Mouse (Mus musculus): Measurements from ENCODE around the gene Syce1l.

Gene Syce1l

DNA sequence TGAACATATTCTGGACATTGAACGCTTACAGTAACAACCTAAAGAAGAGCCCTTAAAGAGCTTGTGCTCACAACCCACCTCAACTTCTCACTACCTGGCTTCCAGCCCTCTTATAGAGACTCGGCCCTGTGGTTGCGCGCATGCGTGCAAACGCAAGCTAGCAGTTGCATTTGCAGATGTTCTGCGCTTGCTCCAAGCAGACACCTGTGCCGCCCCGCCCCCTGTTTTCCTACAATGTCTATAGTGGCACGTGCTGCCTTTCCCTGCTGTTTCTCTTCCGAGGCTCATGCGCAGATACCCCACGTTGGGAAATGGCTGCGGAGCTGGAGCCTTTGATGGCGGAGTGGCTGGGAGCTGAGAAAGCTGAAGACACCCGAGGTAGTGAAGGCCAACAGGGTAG lies at the start of gene Syce1l:
TSS of gene Syce1l (plus strand) at position 288 of the 400 bp plus-strand sequence.
- DNase-seq = no peak

DNA sequence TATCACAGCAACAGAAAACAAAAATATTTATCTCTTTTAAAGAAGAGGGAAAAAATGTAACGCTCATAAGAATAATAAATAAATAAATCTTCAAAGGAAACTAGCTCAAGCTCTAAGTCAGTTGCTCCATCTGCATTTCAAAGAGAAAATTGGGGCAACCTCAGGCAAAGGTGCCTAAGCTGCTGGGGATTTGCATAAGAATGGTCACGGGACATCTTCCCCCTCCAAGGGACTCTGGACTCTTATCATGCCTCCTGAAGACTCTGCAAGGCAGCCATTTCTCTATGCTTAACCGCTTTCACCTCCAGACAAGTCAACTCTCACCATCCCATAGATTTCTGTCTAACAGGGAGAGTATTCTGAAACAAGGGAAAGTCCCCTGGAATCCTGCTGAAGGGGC lies 44.6 kb upstream of the Syce1l start:
- DNase-seq = no peak

DNA sequence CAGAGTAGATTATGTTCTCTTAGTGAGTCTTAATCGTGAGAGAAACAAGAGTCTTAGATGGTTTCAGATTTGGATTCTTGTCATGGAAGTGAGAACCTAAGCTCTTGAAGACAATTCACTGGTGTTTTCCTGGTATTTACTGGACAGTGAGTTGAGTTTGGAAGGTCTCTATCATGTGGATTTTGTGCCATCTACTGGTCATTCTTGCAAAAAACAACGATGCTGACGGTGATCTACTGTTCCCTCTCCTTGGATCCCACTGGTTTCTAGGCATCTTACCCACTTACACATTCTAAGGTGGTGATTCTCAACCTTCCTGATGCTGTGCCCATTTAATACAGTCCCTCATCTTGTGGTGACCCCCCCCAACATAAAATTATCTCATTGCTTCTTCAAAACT lies 10.4 kb upstream of the Syce1l start:
- no peak for DNase-seq

DNA sequence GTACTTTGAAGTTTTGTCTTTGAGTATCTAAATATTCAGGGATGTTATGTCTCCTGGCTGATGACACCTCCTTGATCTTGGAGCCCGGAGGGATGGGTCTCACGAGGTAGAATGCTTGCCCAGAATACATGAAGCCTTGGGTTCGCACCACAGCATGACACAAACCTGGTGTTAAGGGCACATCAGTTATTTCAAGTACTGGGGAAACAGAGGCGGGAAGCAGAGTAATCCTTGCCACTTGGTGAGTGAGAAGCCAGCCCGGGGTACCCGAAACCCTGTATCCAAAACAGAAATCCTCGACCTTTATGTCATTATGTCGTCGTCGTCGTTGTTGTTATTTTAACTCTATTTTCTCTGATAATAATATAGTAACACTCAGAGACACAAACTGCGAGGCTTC lies 8.9 kb upstream of the Syce1l start:
- DNase-seq = no peak

DNA sequence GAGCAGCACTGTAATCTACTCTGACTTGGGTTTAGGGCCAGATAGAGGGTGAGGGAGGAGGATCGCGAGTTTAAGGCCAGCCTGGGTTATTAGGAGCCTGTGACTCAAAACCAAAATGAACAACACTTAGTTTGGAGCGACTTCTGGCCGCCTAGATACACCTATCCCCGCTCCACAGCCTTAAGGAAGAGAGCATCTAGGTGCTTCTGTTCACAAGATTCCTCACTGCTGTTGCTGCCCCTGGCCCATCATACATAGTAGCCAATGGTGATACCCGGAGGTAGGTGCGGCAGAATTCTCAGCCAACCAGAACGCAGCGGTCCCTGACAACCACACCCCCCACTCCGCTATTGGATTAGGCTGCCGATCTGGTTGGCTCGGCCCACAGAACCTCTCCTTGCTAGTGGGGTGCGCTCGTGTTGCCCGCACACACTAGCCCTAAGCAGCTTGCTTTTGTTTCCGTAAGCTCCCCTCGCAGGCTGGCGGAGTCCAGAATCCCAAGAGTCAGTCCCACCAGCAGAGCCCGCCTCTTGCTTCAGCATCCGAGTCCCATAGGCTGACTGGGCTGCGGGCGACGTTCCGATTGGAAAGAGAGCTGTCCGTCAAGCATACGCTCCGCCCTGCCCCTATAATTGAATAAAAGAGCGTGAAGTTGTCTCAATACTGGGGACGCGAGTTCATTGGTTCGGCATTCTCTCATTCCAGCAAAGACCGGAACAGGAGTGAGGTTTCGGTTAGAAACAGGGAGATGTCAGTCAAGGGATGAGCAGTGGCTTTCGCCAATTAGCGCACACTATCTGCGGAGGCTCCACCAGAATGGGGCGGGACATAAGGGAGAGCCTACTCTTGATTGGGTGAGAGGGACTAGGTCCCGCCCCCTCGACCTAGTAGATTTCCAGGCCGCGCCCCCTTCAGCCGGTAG lies 8.1 kb upstream of the Syce1l start, which contains the start of gene Mon1b:
TSS of gene Mon1b (plus strand) at position 918 of the 922 bp plus-strand sequence.
- DNase-seq = peak; percentile 99

DNA sequence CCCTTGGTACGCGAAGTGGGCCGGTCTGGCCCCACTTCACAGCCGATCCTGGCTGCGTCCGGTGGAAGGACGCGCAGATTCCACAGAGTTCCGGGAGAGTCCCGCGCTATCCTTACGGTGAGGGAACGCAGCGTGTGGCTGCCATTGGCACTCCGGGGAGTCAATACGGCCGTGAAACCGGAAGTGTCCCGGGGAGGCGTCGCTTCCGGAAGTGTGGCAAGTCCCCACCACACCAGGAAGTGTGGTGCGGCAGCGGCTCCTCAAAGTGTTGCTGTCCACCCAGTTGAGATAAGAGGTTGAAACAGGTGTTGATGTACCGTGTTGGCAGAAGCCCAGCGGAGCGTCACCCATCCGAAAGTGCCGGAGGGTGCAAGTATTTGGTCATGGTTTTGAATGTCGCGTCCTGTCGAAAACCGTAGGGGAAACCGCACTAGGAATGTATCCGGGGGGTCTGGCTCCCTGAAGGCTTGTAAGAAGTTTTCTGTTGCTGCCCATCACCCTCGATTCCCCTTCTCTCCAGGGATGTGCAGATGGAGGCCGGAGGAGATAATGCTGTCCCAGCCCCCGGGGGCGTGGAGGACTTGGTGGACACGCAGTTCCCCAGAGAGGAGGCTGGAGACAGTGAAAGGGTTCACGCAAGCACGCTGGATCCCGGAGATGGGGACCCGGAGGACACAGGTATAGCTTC lies 7.3 kb upstream of the Syce1l start:
- no peak for DNase-seq

DNA sequence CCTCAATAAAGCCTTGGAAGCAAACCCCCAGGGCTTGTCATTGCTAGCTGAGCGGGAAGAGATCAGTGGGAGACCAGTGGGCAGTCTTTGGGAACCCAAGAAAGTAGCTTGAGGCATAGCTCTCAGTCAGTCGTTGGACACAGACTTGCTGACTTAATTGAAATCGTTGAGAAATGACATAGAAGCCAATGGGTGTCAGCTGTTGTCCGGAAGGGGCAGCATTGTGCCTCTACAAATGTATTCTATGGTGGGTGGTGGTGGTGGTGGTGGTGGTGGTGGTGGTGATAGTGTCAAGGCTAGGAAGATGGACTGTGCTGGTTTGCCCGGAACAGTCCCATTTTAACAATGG lies 6.8 kb upstream of the Syce1l start:
- no peak for DNase-seq

DNA sequence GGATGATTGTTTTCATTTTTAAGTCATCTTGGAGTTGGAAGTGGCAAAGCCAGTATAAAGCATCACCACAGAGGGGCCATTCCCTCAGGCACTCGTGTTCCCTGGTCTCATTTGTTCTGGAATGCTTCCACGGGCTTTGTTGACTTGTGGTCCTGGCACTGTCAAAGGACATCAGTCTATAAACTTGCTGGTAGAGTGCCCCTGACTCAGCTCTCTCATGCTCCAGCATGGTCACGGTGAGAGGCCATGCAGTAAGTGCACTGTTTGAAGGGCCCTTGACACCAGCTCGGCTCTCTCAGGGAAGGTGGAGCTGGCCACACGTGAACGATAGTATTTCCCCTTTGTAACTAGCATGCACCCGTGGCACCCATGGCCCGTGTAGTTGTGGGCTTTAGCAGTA lies 2.7 kb upstream of the Syce1l start:
- no peak for DNase-seq

DNA sequence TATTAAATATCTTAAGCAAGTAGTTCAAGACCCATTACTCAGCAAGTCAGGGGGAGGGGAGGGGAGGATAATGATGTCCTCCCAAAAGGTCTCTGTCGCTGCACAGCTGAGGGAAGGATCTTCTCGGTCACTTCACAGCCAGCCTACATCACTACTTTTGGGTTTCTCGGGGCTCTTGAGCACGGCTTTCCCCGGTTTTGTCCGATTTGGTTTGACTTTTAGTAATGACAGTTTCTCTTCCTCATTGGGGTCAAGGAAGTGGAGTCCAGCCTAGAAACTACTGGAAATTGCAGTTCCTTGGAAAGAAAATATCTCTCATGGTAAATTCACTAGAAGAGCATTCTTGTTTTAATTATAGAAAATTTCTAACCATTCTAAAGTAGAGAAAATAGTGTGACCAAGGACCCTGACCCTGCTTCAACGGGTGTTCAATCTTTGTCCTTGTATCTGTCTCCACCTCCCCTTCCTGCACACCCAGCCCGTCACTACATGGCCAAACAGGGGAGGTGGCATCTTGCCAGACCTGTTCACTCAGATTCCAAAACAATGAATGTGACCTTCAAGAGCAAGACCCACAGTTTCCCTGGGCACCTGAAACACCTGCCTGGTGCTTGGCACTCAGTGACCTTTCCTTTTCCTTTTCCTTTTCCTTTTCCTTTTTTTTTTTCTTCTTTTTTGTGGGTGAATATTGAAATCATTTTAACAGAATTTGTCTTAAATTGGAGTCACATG lies 632 bp downstream of the Syce1l start:
- DNase-seq = no peak

DNA sequence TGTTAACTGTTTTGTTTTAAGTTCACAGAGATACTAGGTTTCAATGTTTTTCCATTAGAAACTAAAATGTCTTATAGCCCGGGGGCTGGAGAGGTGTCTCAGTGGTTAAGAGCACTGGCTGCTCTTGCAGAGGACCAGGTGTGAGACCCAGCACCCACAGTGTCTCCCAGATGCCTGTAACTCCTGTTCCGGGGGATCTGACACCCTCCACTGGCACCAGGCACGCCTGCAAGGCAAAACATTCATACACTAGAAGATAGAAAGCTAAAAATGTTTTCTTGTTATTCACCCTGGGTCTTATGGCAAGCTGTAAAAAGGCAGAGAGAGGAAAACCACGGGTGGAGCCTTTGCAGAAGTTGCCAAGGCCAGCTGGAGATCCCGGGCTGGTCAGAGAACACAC lies 2.2 kb downstream of the Syce1l start:
- DNase-seq = no peak

DNA sequence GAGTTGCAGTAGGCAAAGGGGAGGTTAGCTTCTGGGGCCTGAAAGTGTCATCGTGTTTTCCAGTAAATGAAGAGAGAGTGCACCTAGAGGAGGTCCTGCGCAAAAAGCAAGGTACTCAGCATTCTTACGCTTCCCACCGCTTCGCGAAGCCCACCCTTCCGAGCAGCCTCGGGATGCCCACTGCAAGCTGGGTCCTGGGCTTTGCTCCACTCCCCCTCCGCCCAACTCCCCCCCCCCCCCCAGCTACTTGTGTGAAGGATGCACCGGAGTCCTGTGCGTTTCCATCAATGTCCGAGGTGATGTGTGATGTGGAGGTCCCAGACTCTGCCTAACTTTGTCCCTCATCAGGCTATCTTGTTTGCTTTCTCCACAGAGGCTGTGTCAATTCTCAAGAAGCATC lies 9.4 kb downstream of the Syce1l start:
- no peak for DNase-seq

DNA sequence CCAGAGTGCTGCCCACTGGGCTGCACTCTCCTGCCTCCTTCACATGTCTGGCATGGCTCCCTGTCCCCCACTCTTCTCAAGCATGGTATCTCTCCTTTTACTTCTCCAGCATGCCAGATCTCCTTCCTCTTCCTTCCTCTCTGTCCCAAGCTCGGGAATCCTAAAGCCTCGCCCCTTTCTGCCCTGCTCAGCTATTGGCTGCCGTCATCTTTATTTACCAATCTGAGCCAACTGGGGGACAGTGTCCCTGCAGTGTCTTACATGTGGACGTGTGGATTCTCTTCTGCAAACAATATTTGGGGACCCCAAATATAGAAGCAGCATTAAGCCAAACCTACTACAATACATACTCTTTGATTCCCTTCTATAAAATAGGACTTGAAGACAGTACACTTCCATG lies 10.1 kb downstream of the Syce1l start:
- no peak for DNase-seq

DNA sequence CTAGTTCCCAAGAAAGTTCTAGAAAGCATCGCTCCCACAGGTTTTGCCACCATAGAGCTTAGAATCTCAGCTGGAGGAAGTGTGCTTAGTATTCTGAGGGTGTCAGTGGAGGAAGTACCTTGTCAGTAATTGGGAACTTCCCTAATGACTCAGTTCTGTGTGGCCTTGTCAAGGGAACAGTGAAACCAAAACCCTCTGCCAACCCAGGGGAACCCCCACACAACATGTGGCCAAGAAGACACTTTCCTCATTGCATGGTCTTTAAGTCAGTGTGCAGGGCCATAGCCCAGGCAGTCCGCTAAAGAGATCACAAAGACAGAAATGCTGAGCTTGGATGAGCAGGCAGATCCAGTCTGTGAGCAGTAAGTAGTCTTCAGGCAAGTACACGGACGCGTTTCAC lies 13.1 kb downstream of the Syce1l start:
- DNase-seq = no peak

DNA sequence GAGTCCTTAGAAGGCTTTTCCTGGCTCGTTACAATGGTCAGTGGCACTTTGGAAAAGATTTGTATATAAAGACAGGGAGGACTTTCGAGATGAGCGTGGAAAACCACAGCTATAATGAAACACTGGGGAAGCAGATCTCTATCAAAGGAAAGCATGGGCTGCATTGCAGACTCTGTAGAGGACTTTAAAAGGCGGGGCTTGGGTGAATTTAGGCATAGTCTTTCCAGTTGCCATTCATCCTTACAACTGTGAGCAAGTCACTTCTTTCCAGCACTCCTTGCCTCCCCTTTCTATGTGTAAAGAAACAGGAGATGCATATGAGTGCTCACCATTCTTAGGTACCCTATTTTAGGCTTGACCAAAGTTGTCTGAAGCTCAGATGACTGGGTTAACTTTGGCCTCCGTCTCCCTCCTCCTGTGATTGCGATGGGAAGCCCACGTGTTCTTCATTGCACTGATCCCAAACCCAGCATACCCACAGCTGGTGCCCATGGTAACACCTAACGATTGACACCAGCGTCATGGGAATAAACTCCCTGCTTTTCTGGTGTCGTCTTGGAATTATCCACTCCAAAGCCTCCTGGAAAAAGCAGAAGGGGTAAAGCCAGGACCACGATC lies 13.8 kb downstream of the Syce1l start:
- DNase-seq = no peak

DNA sequence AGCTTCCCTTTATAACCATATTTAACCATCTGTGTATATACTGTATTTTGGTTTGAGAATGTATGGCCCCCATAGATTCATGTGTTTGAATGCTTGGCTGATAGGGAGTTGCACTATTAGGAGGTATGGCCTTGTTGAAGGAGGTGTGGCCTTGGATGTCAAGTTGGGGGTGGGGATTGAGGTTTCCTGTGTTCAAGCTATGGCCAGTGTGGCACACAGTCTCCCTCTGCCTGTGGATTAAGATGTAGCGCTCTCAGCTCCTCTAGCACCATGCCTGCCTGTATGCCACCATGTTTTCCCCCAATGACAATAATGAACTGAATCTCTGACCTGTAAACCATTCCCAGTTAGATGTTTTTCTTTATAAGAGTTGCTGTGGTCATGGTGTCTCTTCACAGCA lies 17.1 kb downstream of the Syce1l start:
- DNase-seq = no peak

DNA sequence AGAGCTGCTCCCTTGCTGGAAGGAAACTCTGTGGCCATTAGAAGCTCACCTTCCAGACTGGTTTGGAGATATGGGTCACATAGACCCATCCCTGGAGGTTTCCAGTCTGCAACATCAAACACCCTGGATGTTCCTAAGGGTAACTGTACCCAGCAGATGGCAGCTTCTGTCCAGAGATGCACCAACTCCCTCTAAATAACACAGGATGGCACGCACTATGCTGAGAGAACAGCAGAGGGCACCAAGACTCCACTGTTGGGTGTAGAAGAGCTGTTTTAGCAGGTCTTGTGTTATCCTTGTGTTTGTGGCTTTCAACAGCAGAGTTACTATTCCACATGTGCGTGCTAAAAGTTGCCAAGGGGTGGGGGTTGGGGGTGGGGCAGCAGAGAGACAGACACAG lies 21.5 kb downstream of the Syce1l start:
- peak; percentile 61 for DNase-seq

DNA sequence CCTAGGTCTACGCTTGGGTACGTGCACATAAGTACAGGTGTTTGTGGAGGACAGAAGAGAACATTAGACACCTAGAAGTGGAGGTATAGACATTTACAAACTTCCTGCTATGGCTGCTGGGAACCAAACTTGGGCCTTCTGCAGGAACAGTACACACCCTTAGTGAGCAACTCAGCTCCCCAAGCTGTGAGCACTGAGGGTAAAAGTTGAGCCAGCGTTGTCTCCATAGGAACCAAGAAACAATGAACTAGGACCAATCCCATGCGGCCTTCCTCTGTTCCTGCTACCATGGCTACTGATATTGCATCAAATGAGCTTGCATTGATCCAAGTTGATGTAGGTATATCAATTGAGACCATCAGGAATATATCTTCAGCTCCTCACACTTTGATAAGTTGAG lies 22.0 kb downstream of the Syce1l start:
- DNase-seq = no peak

DNA sequence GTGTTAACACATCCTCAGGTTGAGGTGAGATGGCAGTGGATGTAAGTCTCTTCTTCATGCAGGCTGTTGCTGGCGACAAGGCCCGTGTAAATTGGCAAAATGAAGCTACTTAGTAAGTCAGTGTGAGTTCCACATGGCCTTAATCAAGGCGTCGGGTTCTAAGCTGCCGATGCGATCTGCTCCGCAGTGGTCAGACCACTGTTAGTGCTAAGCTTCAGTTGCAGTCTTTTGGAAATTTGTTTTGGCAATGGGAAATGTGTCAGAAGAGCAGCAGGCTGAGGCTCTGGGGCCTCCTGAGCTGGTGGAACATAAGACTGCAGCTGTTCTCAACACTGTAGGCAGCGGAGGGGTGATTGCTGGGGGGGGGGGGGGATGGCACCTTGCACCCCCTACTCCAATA lies 22.9 kb downstream of the Syce1l start:
- DNase-seq = no peak

DNA sequence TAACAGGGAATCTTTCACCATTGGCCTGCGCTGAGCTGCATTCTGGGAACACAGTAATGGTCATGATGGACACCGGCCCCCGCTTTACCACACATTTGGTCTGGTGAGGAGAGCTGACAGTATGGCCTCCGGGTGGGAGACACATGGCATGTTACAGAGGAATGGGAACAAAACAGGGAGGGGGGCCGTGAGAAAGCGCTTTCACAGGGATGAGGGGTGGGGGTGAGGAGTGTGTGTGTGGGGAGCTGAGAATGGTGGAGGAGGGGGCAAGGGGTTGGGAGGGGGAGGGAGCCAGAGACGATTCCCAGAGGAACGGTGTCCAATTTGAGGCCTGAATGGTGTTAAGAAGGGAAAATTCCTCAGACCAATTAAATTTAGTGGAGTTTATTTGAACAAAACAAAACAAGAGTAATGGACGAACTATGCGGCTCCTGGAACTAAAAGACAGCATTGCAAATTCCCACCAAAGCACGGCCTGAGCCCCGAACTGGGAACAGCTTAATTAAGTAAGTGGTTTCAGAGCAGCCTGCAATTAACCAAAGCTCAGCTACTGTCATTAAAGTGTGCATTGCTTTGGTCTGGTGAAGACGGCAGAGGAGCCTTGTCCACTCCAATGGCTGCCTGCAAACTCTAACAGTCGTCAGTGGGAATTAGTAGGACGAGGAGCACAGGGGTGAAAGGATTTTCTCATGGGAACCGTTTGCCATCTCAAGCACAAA lies 23.9 kb downstream of the Syce1l start:
- DNase-seq = no peak

DNA sequence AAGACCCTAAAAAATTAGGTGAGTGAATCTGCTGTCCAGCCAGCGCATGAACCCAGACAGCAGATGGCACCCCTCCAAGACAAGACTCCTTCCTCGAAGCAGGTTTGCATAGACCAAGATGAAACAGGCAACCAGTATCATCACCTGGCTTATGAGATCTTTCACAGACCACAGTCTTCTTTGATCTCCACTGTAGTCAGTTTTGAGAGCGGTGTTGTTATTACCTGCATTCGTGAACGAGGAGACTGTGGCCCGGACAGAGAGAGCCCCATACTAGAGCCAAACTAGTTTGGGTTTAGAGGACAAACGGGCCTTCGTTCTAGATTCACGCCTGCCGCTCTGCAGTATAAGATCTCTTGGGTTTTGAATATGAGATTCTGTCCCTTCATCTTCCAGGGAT lies 26.9 kb downstream of the Syce1l start:
- no peak for DNase-seq

DNA sequence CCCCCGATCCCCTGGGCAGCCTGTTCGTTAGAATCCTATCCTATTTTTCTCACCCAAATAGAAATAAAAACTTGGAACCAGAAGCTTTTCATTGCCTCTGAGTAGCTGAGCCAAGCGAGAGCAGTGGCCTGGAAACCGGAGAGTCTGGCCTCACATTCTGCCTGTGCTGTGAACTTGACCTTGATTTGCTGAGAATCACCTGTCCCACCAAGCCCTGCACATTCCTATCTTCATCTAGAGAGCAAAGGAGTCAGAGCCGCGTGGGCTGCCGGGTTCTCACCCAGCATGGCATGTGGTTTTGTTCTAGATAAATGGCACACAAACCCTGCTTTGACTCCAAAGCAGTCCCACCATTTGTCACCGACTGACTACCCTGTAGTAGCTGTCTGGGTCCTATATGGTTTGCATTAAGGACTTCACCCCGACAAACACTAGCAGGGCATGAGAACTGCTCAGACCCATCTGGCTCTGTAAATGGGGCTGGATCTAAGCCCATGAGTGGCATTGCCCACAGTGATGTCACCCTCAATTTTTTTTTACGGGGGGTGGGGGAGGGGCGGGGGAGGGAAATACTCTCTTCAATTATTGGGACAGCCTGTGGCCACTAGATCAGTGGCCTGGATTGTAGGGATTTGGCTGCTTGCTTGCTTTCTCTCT lies 29.7 kb downstream of the Syce1l start:
- DNase-seq = no peak

DNA sequence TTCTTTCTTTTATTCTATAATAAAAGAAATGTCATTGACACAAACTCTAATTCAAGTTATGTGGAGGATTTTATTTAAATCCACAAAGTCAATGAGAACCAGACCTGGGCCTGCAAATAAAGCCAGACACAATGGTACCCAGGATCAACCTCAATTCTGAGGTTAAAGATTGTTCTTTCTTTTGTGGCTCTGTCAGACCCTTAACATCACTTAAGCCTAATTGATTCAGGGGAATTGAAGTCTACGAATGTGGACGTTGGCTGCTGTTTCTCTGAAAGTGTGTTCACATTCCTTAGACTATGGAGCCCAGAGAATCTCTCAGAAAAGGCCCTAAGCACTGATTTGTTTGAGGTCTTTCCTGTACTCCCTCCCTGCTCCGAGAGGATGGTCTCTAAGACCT lies 30.3 kb downstream of the Syce1l start:
- DNase-seq = no peak

Measured in thymus, postnatal 25 days (tissue).